Mouse (Mus musculus) frontal cortex, postnatal 10 days (tissue): ENCODE results near the gene Scin.

Source experiments
- DNase-seq, 2 experiments: peaks; one replicate each; pipeline ENCODE4 v3.0.0; 2022; ENCODE audit warnings: low spot score in 2 of 2, mixed read lengths in 1 of 2

The Scin gene

GRCm38 (mm10) chr12:40027444-40027843 is 106.6 kb downstream of the Scin start:
- no peak for DNase-seq

GRCm38 (mm10) chr12:40023918-40024317 is 110.1 kb downstream of the Scin start:
- no peak for DNase-seq

GRCm38 (mm10) chr12:40023014-40023642 is 110.9 kb downstream of the Scin start:
- DNase-seq, result no peak

- no peak for DNase-seq
Observed at GRCm38 (mm10) chr12:40022344-40022743, 111.7 kb downstream of the Scin start.

- DNase-seq, result no peak
Observed at GRCm38 (mm10) chr12:40017955-40018505, 116.0 kb downstream of the Scin start.

GRCm38 (mm10) chr12:40016648-40017460 is 117.2 kb downstream of the Scin start:
- peak in 1 of 2 experiments; percentile 24 for DNase-seq

- DNase-seq, result no peak
Observed at GRCm38 (mm10) chr12:40016068-40016467, 118.0 kb downstream of the Scin start.

GRCm38 (mm10) chr12:40009866-40010265 is 124.2 kb downstream of the Scin start:
- no peak for DNase-seq
